Mouse (Mus musculus): ENCODE measurements around the gene Txndc9.

The Txndc9 gene

DNA sequence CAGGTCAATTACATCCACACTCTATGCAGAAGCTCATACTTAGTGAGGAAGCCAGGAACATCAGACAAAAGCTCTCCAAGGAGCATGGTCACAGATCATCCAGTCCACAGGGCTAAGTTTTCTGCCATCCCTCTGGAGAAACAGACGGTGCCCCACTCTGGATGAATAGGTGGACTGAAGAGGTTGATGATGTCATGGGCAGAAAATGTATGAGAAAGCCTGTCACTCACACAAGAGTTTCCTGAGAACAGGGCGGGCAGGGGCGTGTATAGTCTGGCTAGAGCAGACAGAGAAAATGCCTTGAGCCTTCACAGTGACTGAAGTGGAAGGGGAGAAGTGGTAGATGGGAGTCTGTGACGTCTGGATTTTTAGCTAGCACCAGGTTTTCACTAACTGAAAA, 26.2 kb downstream of the Txndc9 start:
- DNase-seq (ENCODE audit: low spot score): no peak

GRCm38 (mm10) chr1:37968746-37969145, 28.9 kb downstream of the Txndc9 start:
- no peak for DNase-seq (ENCODE audit: low spot score)

- DNase-seq (ENCODE audit: low spot score): no peak
These were observed 32.1 kb downstream of the Txndc9 start for GRCm38 (mm10) chr1:37965571-37965970.

GRCm38 (mm10) chr1:37959486-37959885, 38.2 kb downstream of the Txndc9 start:
- no peak for DNase-seq (ENCODE audit: low spot score)

GRCm38 (mm10) chr1:37958516-37958915, 39.2 kb downstream of the Txndc9 start:
- no peak for DNase-seq (ENCODE audit: low spot score)

DNA sequence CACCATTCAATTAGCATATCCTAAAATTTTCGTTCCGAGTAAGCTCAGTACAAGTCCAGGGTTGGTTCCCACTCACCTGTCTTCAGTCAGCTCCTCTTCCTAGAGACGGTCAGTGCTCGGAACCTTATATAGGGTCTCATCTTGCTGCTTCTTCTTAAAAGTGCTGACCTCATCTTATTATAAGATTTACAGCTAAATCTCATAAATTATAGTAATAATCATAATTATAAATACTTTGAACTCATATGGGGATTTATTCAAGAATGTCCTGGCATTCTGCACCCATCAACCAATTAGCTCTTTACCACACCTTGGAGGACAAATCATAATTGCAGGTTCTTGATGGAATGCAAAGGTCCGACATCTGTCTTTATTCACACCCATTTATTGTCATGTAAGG, 40.0 kb downstream of the Txndc9 start, which contains the start of gene Lyg1:
TSS of gene Lyg1 (minus strand) at position 101 of the 400 bp plus-strand sequence.
- no peak for DNase-seq (ENCODE audit: low spot score)

DNA sequence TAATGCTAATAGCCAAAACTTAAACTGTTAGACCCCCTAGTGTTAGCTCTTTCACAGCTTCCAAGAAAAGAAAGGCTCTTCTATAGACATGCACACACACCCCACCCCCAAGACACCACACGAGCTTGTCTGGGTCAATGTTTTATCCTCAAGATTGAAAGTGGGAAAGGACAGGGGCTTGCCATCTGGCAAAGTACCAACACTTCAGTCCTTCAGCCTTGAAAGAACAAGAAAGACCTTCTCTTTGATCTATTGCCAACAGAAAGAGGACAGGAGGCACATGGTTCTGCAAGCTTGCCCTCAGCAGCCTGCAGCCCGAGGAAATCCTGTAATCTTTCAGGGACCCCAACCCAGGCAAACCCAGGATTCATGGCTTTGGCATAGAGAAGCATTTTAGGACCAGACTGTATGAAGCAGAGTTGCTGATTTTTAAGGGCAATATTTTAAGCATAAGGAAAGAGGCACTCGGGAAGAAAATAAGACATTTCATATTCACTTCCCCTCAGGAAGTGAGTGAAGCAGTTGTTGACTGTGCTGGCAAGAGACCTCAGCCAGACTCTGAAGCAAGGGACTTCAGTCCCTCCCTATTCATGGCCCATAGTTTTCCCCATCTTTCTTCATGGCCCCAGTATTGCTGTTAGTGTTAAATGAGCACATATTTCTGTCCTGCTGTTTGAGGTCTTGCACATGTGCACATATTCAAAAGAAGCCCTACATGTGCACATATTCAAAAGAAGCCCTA, 40.8 kb downstream of the Txndc9 start:
- no peak for DNase-seq (ENCODE audit: low spot score)

DNA sequence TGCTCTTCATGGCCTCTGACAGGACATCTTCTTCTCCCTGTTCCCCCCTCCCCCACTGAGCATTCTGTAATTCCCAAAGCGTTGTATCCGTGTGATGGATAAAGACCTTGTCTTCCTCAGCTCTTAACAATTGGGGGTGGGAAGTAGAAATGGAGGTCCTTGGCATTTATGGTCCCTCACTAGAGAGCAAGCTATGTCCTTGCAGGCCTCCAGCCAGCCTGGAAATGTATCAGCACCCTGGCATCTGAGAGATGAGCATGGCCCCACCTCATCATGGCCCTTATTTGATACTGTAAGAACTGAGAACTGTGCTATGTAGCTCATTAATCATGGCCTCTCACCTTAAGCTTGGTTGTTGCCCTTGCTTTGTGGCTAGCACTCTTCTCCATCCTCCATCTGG, 42.4 kb downstream of the Txndc9 start:
- no peak for DNase-seq (ENCODE audit: low spot score)

DNA sequence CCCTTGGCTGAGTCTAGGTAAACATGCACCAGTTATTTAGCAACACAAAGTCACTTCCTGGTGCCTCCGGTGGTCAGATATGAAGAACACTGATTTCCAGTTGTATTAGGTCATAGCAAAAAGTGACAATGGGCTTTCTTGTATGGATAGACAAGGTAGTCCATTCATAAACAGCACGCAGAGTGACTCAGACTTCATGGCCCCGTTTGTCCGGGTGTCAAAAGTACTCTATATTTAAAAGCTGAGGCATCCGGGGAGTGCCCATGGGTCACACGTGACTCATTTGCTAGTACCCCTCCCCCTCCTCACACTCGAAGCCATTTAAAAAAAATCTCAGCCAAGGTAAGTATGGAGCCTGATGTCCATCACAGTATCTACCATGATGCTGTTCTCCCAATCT, 42.9 kb downstream of the Txndc9 start:
- DNase-seq (ENCODE audit: low spot score): no peak

- no peak for DNase-seq (ENCODE audit: low spot score)
These were observed 48.8 kb downstream of the Txndc9 start for GRCm38 (mm10) chr1:37948906-37949305.

Measured in urinary bladder, postnatal 25 days (tissue).